Mouse (Mus musculus) kidney, adult 2 months (tissue): ENCODE measurements around the gene Ctbp2. TPM values are rescaled to one million over a fixed set of nuclear protein-coding genes. Genes with fewer than 3 reads are reported as not detected.

ENCODE experiments used
- DNase-seq: peaks from one replicate; pipeline ENCODE4 v3.0.0; 2021
- H3K27ac ChIP-seq: fragments of 200-500 bp; 2 replicates; pipeline ENCODE4 v1.5.1; 2012; ENCODE audit warnings: low read depth, low read length, control low read depth, inconsistent platforms; ENCODE audit not compliant: insufficient read depth
- H3K27me3 ChIP-seq: fragments of 200-500 bp; replicated peaks from 2 replicates; pipeline ENCODE4 v1.6.1; 2012; ENCODE audit warnings: mild to moderate bottlenecking, moderate library complexity, low read length, inconsistent platforms; ENCODE audit not compliant: control insufficient read depth, insufficient read depth
- H3K36me3 ChIP-seq: fragments of 200-500 bp; 2 replicates; pipeline ENCODE4 v1.6.1; 2012; ENCODE audit warnings: mild to moderate bottlenecking, moderate library complexity, low read length, inconsistent platforms; ENCODE audit not compliant: control insufficient read depth, insufficient read depth
- H3K4me1 ChIP-seq: fragments of 200-500 bp; 2 replicates; pipeline ENCODE4 v1.6.1; 2011; ENCODE audit warnings: low read length; ENCODE audit not compliant: control insufficient read depth, insufficient read depth
- H3K4me3 ChIP-seq: fragments of 200-500 bp; 2 replicates; pipeline ENCODE4 v1.5.1; 2011; ENCODE audit warnings: mild to moderate bottlenecking, low read depth, low read length, control low read depth; ENCODE audit not compliant: insufficient read depth
- CTCF ChIP-seq: fragments of 200-500 bp; conservative IDR thresholded peaks from 2 replicates; pipeline ENCODE4 v1.5.1; 2011; ENCODE audit warnings: low read depth, mild to moderate bottlenecking, control low read depth, low read length, moderate library complexity, mixed read lengths; ENCODE audit not compliant: insufficient read depth, insufficient read length
- POLR2A ChIP-seq: fragments of 200-500 bp; IDR thresholded peaks from one replicate; pipeline ENCODE4 v1.6.1; 2011; ENCODE audit warnings: low read depth, low read length, control low read depth
- WGBS: fragments of 180-500 bp; shearing (Covaris S2); methylation state at CpG from one replicate; pipeline ENCODE4 v1.1.7; 2018; 5-methylcytosine and 5-hydroxymethylcytosine counted together
- polyA plus RNA-seq: library from polyadenylated mRNA; depleted of rRNA; stranded (reverse); fragments of >200 nt; gene quantifications from 2 replicates; pipeline ENCODE4 v1.2.3, GENCODE M21; 2012; rRNA removed

Ctbp2 gene
- polyA plus RNA-seq: 48.6 and 57.5 TPM in 2 replicates

GRCm38 (mm10) chr7:133123999-133124700, at the start of gene Ctbp2:
Gene Ctbp2 (minus strand): TSS chr7:133124354.
- TF ChIP-seq POLR2A (no peak), CTCF (peak; percentile 45; the same call in 1 of the 2 replicates)
- DNase-seq: peak; percentile 90
- Histone ChIP-seq H3K36me3 (no peaks in the 10 kb centered on the region), H3K27ac (peak within 1 kb of the TSS; percentile 98), H3K4me1 (peaks cover 6% of the 10 kb centered on the region; the same call in 1 of the 2 replicates), H3K27me3 (no peaks in the 10 kb centered on the region), H3K4me3 (peak within 1 kb of the TSS; percentile 100)
- WGBS: 3% methylated on average over 59 of the region's 59 CpGs

GRCm38 (mm10) chr7:133171403-133172032, 47.4 kb upstream of the Ctbp2 start:
- Histone ChIP-seq H3K4me1 (no peaks in the 10 kb centered on the region), H3K4me3 (no peak overlapping the region), H3K27ac (no peak overlapping the region), H3K27me3 (no peaks in the 10 kb centered on the region), H3K36me3 (no peaks in the 10 kb centered on the region)
- TF ChIP-seq POLR2A (no peak), CTCF (no peak)
- DNase-seq: peak; percentile 13
- WGBS: 80% methylated on average over 4 of the region's 4 CpGs

GRCm38 (mm10) chr7:133168928-133169327, 44.8 kb upstream of the Ctbp2 start:
- H3K36me3 ChIP-seq: no peaks in the 10 kb centered on the region
- H3K4me1 ChIP-seq: no peaks in the 10 kb centered on the region
- no peaks in the 10 kb centered on the region for H3K27me3 ChIP-seq
- DNase-seq: no peak
- H3K27ac ChIP-seq: no peak overlapping the region
- TF ChIP-seq CTCF (no peak), POLR2A (no peak)
- no peak overlapping the region for H3K4me3 ChIP-seq
- 96% methylated on average over 3 of the region's 3 CpGs for WGBS

GRCm38 (mm10) chr7:133167903-133168302, 43.7 kb upstream of the Ctbp2 start:
- Histone ChIP-seq H3K4me3 (no peak overlapping the region), H3K27ac (no peak overlapping the region), H3K36me3 (no peaks in the 10 kb centered on the region), H3K27me3 (no peaks in the 10 kb centered on the region), H3K4me1 (no peaks in the 10 kb centered on the region)
- DNase-seq: no peak
- no peak for TF ChIP-seq CTCF
- TF ChIP-seq POLR2A: no peak
- WGBS: 69% methylated on average over 2 of the region's 2 CpGs

GRCm38 (mm10) chr7:133164770-133165169, 40.6 kb upstream of the Ctbp2 start:
- Histone ChIP-seq H3K27me3 (no peaks in the 10 kb centered on the region), H3K36me3 (no peaks in the 10 kb centered on the region), H3K27ac (no peak overlapping the region), H3K4me3 (no peak overlapping the region), H3K4me1 (no peaks in the 10 kb centered on the region; the same call in 1 of the 2 replicates)
- DNase-seq: peak; percentile 54
- 11% methylated on average over 2 of the region's 2 CpGs for WGBS
- TF ChIP-seq POLR2A (no peak), CTCF (no peak)

GRCm38 (mm10) chr7:133163011-133163410, 38.9 kb upstream of the Ctbp2 start:
- no peaks in the 10 kb centered on the region for H3K27me3 ChIP-seq
- no peak overlapping the region for H3K4me3 ChIP-seq
- TF ChIP-seq CTCF (no peak), POLR2A (no peak)
- peak; percentile 77 for DNase-seq
- H3K4me1 ChIP-seq: no peaks in the 10 kb centered on the region; the same call in 1 of the 2 replicates
- 26% methylated on average over 5 of the region's 5 CpGs for WGBS
- no peak overlapping the region for H3K27ac ChIP-seq
- H3K36me3 ChIP-seq: no peaks in the 10 kb centered on the region

GRCm38 (mm10) chr7:133162131-133162530, 38.0 kb upstream of the Ctbp2 start:
- no peak overlapping the region for H3K4me3 ChIP-seq
- DNase-seq: no peak

More at GRCm38 (mm10) chr7:133162131-133162530, 38.0 kb upstream of the Ctbp2 start:
- H3K4me1 ChIP-seq: no peaks in the 10 kb centered on the region; the same call in 1 of the 2 replicates
- no peak overlapping the region for H3K27ac ChIP-seq
- 57% methylated on average over 2 of the region's 2 CpGs for WGBS
- H3K27me3 ChIP-seq: no peaks in the 10 kb centered on the region
- no peaks in the 10 kb centered on the region for H3K36me3 ChIP-seq
- no peak for TF ChIP-seq CTCF
